Mouse (Mus musculus) heart, embryonic 13.5 days (tissue): ENCODE measurements around the gene Fhod1. TPM values are rescaled to one million over a fixed set of nuclear protein-coding genes. Genes with fewer than 3 reads are reported as not detected.

ENCODE experiments used
- ATAC-seq: fragments of 200-750 bp; cut with Nextera tagmentation; 2 replicates; pipeline ENCODE4 v1.8.0; 2017; ENCODE audit warnings: moderate TSS enrichment; ENCODE audit not compliant: insufficient number of reproducible peaks, low FRiP score, low TSS enrichment; ENCODE audit errors: extremely low read depth
- H3K27ac ChIP-seq: fragments of 300-500 bp; sonication (generic); replicated peaks from 2 replicates; pipeline ENCODE4 v1.5.1; 2015; ENCODE audit warnings: moderate library complexity, mild to moderate bottlenecking, inconsistent platforms
- H3K27me3 ChIP-seq: fragments of 300-500 bp; sonication (generic); replicated peaks from 2 replicates; pipeline ENCODE4 v1.6.1; 2015; ENCODE audit warnings: mild to moderate bottlenecking, inconsistent platforms
- H3K36me3 ChIP-seq: fragments of 300-500 bp; sonication (generic); 2 replicates; pipeline ENCODE4 v1.6.1; 2015; ENCODE audit warnings: mild to moderate bottlenecking, inconsistent platforms
- H3K4me1 ChIP-seq: fragments of 300-500 bp; sonication (generic); 2 replicates; pipeline ENCODE4 v1.6.1; 2015; ENCODE audit warnings: inconsistent platforms
- H3K4me2 ChIP-seq: fragments of 300-500 bp; sonication (generic); 2 replicates; pipeline ENCODE4 v1.6.1; 2015; ENCODE audit warnings: inconsistent platforms, mild to moderate bottlenecking, moderate library complexity
- H3K4me3 ChIP-seq: fragments of 300-500 bp; sonication (generic); 2 replicates; pipeline ENCODE4 v1.5.1; 2015; ENCODE audit warnings: moderate library complexity, mild to moderate bottlenecking, inconsistent platforms
- H3K9ac ChIP-seq: fragments of 300-500 bp; sonication (generic); 2 replicates; pipeline ENCODE4 v1.6.1; 2015; ENCODE audit warnings: inconsistent platforms, mild to moderate bottlenecking, moderate library complexity
- H3K9me3 ChIP-seq: fragments of 300-500 bp; sonication (generic); 2 replicates; pipeline ENCODE4 v1.6.1; 2016; ENCODE audit warnings: inconsistent platforms
- WGBS: fragments of 180-500 bp; shearing (Covaris S2); methylation state at CpG from one replicate; pipeline ENCODE4 v1.1.7; 2015; ENCODE audit warnings: mixed read lengths; 5-methylcytosine and 5-hydroxymethylcytosine counted together
- polyA plus RNA-seq: library from polyadenylated mRNA; unstranded; fragments of >200 nt; fragmentation: Nextera tagmentation; extraction: Ambion mirVana; gene quantifications from 2 replicates; pipeline ENCODE4 v1.2.1, GENCODE M21; 2015

The Fhod1 gene
- polyA plus RNA-seq, 1 experiment from 2014 or later, result 2.0 TPM

- no peak for ATAC-seq
- Histone ChIP-seq H3K27me3 (peaks cover 12% of the 10 kb centered on the region; the same call in 1 of the 2 replicates), H3K36me3 (no peaks in the 10 kb centered on the region), H3K4me3 (no peak overlapping the region), H3K27ac (no peak overlapping the region), H3K4me1 (peaks cover 19% of the 10 kb centered on the region), H3K4me2 (no peak overlapping the region), H3K9ac (no peak overlapping the region), H3K9me3 (no peaks in the 10 kb centered on the region)
- WGBS, result 65% methylated on average over 2 of the region's 2 CpGs
These were observed 19.4 kb upstream of the Fhod1 start for GRCm38 (mm10) chr8:105367107-105367506.

DNA sequence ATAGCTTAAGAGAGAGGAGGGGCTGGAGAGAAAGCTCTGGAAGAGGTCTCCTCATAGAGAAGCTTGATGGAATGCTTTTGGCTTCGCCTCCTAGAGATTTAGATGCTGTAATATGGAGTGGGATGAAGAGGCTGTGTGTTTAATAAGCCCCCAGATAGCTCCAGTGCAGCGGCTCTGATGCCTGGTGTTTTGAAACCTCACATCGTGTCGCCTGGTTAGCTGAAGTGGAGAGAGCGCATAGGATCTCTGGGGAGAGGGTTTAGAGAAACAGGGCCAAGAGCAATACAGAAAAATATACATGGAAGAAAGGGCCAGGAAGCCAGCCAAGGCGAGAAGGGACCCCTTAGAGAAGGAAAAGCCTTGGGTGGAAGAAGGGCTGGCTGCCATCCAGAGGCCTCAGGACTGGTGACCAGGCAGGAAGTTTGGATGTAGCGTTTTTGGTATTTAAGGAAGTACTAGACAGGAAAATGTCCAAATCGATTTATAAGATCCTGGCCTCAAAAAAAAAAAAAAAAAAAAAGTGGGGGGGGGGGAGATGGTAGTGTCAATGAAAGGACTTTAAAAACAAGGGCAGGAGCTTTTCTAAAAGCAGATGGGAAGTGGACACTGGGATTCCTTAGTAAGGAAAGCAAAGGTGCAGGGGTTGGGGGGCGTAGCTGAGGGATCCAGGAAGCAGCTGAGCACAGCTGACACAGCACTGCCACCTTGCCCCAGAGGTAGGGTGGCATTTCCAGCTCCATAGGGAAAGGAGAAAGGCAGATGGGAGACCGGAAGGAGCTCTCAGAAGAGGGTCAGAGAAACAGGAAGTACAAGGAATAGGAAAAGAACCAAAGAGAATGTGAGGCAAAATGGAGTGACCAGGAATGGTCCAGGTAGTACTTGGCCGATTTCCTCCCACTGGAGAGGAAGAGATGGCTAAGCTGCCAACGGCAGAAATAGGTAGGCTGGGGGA lies 14.3 kb upstream of the Fhod1 start:
- no peak overlapping the region for H3K4me3 ChIP-seq
- no peak overlapping the region; the same call in 1 of the 2 replicates for H3K4me2 ChIP-seq
- peak overlapping the region; percentile 48; the same call in 1 of the 2 replicates for H3K27ac ChIP-seq
- ATAC-seq, result peak; percentile 14; the same call in 1 of the 2 replicates
- no peaks in the 10 kb centered on the region for H3K27me3 ChIP-seq
- no peak overlapping the region for H3K9ac ChIP-seq
- peaks cover 4% of the 10 kb centered on the region; the same call in 1 of the 2 replicates for H3K36me3 ChIP-seq
- WGBS, result 59% methylated on average over 12 of the region's 12 CpGs
- H3K9me3 ChIP-seq, result no peaks in the 10 kb centered on the region
- H3K4me1 ChIP-seq, result peaks cover 17% of the 10 kb centered on the region

- no peak overlapping the region for H3K4me2 ChIP-seq
- H3K36me3 ChIP-seq, result peaks cover 7% of the 10 kb centered on the region
- WGBS, result 48% methylated on average over 4 of the region's 4 CpGs
- no peak for ATAC-seq
- H3K4me3 ChIP-seq, result no peak overlapping the region
- H3K9me3 ChIP-seq, result no peaks in the 10 kb centered on the region
- no peak overlapping the region for H3K27ac ChIP-seq
- peaks cover 23% of the 10 kb centered on the region for H3K4me1 ChIP-seq
- H3K27me3 ChIP-seq, result no peaks in the 10 kb centered on the region
- no peak overlapping the region for H3K9ac ChIP-seq
These were observed 11.9 kb upstream of the Fhod1 start for GRCm38 (mm10) chr8:105359646-105360045.

DNA sequence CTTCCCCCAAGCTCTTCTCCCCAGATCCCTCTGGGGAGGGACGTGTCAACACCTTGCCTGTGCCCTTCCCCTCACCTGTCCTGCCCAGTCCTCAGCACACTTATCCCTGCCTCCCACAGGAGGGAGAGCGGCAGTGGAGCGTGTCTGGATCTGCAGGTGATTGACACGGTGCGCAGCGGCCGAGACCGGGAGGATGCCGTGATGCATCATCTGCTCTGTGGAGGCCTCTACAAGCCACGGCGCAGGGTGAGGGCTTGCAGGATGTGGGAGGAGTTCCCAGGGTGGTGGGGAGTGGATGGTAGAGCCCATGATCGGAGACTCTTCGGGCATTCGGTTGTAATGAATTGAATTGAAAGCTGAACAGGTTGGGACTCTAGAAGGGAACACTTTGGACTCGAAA lies 11.5 kb upstream of the Fhod1 start:
- Histone ChIP-seq H3K36me3 (peaks cover 7% of the 10 kb centered on the region), H3K4me1 (peaks cover 23% of the 10 kb centered on the region), H3K4me2 (no peak overlapping the region), H3K9ac (no peak overlapping the region), H3K27ac (no peak overlapping the region), H3K9me3 (no peaks in the 10 kb centered on the region), H3K4me3 (no peak overlapping the region), H3K27me3 (no peaks in the 10 kb centered on the region)
- ATAC-seq, result no peak
- 70% methylated on average over 15 of the region's 15 CpGs for WGBS

DNA sequence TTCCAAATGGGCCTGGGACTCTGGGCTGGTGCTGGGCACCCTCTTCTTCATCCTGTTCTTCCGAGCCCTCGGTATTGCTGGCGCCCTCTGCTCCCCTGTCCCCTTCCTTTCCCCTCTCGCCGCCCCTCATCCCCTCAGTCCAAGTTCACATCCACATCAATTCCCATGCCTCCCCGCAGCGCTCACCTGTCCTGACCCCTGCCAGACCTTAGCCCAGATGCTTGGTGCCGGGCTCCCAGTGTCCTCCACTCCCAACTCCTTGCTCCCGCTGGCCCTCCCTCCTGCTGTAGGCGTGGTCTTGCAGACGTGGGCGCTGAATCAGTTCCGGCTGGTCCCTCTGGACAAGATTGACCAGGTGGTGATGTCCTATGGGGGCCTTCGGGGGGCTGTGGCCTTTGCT lies 8.9 kb upstream of the Fhod1 start:
- peaks cover 7% of the 10 kb centered on the region for H3K36me3 ChIP-seq
- no peaks in the 10 kb centered on the region for H3K9me3 ChIP-seq
- ATAC-seq, result no peak
- H3K4me1 ChIP-seq, result peaks cover 11% of the 10 kb centered on the region
- 76% methylated on average over 14 of the region's 14 CpGs for WGBS
- H3K4me2 ChIP-seq, result no peak overlapping the region
- H3K9ac ChIP-seq, result no peak overlapping the region
- H3K27me3 ChIP-seq, result no peaks in the 10 kb centered on the region
- H3K27ac ChIP-seq, result no peak overlapping the region
- no peak overlapping the region for H3K4me3 ChIP-seq

- ATAC-seq, result no peak
- Histone ChIP-seq H3K36me3 (peaks cover 7% of the 10 kb centered on the region), H3K27ac (no peak overlapping the region), H3K4me3 (no peak overlapping the region), H3K27me3 (peaks cover 11% of the 10 kb centered on the region), H3K9me3 (no peaks in the 10 kb centered on the region), H3K4me2 (no peak overlapping the region), H3K4me1 (peaks cover 13% of the 10 kb centered on the region), H3K9ac (no peak overlapping the region)
- 63% methylated on average over 26 of the region's 26 CpGs for WGBS
These were observed 7.6 kb upstream of the Fhod1 start for GRCm38 (mm10) chr8:105355179-105356024.

GRCm38 (mm10) chr8:105354549-105354948 lies 6.8 kb upstream of the Fhod1 start:
- 79% methylated on average over 4 of the region's 4 CpGs for WGBS
- Histone ChIP-seq H3K9me3 (no peaks in the 10 kb centered on the region), H3K27me3 (peaks cover 19% of the 10 kb centered on the region), H3K9ac (no peak overlapping the region), H3K27ac (no peak overlapping the region), H3K4me2 (no peak overlapping the region), H3K4me1 (peaks cover 22% of the 10 kb centered on the region), H3K4me3 (no peak overlapping the region), H3K36me3 (peaks cover 7% of the 10 kb centered on the region)
- no peak for ATAC-seq

DNA sequence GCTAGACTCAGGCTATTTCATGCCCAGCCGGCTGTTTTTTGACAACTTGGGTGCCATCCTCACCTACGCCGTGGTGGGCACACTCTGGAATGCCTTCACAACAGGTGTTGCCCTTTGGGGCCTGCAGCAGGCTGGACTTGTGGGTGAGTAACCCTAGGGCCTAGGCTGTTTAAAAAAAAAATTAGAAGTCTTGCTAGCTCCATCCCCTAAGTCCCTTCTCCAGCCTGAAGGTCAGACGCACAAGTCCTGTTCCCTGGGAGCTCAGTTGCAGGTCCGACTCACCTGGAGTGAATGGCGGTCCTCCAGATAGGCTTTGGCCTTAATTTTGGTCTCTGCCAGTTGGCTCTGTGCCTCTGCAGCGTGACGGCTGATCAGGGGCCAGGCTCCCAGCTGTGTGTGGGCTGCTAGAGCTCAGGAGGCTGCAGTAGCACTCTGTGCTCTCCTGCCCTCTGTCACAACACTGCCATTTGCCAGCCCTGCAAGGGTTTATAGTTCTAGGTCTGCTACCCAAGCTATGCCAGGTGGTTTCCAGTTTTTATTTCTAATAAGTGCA lies 5.9 kb upstream of the Fhod1 start:
- Histone ChIP-seq H3K36me3 (peaks cover 7% of the 10 kb centered on the region), H3K27me3 (peaks cover 23% of the 10 kb centered on the region), H3K9me3 (no peaks in the 10 kb centered on the region), H3K27ac (no peak overlapping the region), H3K4me1 (peaks cover 30% of the 10 kb centered on the region), H3K9ac (no peak overlapping the region; the same call in 1 of the 2 replicates), H3K4me2 (no peak overlapping the region), H3K4me3 (no peak overlapping the region)
- ATAC-seq, result no peak
- 67% methylated on average over 8 of the region's 8 CpGs for WGBS

- H3K4me2 ChIP-seq, result peak overlapping the region; percentile 99
- no peak for ATAC-seq
- peak overlapping the region; percentile 85; the same call in 1 of the 2 replicates for H3K9ac ChIP-seq
- peak overlapping the region; percentile 81 for H3K4me3 ChIP-seq
- no peaks in the 10 kb centered on the region for H3K9me3 ChIP-seq
- H3K4me1 ChIP-seq, result peaks cover 48% of the 10 kb centered on the region
- peaks cover 23% of the 10 kb centered on the region for H3K27me3 ChIP-seq
- H3K36me3 ChIP-seq, result no peaks in the 10 kb centered on the region
- 24% methylated on average over 7 of the region's 7 CpGs for WGBS
- H3K27ac ChIP-seq, result no peak overlapping the region
These were observed 2.4 kb upstream of the Fhod1 start for GRCm38 (mm10) chr8:105350186-105350585.

- ATAC-seq, result no peak
- H3K4me2 ChIP-seq, result peak overlapping the region; percentile 99
- peak overlapping the region; percentile 16; the same call in 1 of the 2 replicates for H3K27ac ChIP-seq
- H3K9me3 ChIP-seq, result no peaks in the 10 kb centered on the region
- peaks cover 23% of the 10 kb centered on the region for H3K27me3 ChIP-seq
- no peaks in the 10 kb centered on the region for H3K36me3 ChIP-seq
- peak overlapping the region; percentile 85 for H3K9ac ChIP-seq
- peaks cover 55% of the 10 kb centered on the region for H3K4me1 ChIP-seq
- peak overlapping the region; percentile 81 for H3K4me3 ChIP-seq
- WGBS, result 4% methylated on average over 31 of the region's 48 CpGs
These were observed 1.5 kb upstream of the Fhod1 start for GRCm38 (mm10) chr8:105349096-105349771.
